Mouse (Mus musculus) embryo, embryonic 11 days (tissue): ENCODE measurements around the gene Mesp2.

Experiments
- DNase-seq: peaks from one replicate; pipeline ENCODE4 v3.0.0-alpha.2; 2015

The Mesp2 gene

DNA sequence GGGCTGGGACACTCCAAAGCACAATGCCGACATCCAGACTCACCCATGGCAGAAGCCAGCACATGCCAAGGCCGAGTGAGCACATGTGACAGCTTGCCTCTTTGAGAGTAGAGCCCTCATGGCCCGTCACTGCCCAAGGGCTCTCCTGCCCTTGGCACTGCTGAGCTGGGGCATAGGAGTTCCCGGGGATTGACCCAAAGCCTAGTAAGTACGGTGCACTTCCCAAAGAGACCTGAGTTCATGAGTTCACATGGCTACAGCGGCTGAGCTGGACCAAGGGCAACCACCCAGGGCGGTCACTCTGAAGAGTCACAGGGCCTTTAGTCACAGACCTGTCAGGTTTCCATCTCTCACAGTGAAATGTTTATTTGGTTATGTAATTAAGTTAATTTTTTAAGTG is 2.0 kb upstream of the Mesp2 start:
- no peak for DNase-seq

DNA sequence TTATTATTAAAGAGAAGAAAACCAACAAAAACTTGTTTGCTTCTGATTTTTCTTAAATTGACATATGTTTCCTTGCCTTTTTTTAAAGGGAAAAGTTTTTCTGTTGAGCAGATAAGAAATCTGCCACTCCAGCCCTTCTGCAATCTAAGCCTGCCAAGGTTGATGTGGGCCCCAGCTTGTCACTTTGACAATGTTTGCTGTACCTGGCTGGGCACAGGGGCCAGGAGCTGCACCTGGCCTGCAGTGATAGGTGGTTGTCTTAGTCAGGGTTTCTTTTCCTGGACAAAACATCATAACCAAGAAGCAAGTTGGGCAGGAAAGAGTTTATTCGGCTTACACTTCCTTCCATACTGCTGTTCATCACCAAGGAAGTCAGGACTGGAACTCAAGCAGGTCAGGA is 2.9 kb downstream of the Mesp2 start:
- no peak for DNase-seq

DNA sequence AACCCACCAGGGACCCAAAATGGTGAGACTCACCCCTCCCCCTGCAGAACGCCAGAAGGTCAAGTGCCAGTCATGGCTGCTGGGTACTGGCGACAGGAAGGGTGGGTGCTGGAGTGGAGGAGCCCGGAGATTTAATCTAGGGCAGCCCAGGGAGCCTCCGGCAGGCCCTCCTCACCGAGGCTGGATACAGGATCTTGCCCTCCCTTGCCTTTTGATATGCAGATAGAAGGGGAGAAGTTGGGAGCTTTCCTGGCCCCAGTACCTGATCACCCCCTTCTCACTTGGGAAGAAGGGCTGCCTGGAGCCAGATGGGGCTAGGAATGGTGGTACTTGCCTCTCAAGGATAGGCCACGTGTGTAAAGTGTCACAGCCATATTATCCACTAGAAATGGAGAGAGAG is 7.8 kb downstream of the Mesp2 start:
- no peak for DNase-seq

DNA sequence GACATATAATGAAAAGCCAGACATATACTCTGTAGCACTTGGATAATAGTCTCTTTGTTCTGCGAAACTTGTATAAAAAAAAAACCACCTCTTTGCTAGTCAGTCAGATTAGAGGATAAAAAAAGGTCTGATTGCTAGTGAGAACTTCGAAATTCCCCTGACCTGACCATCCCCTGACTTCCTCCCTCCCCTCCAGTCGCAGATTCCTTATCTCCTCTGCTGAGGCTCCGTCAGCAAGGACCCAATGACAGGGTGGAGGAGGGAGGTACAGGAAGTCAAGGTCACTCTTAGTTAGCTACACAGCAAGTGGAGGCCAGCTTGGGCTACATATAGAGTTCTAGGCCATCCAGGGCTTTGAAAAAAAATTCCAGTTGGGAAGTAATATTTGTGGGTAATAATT is 9.0 kb downstream of the Mesp2 start:
- DNase-seq = no peak

DNA sequence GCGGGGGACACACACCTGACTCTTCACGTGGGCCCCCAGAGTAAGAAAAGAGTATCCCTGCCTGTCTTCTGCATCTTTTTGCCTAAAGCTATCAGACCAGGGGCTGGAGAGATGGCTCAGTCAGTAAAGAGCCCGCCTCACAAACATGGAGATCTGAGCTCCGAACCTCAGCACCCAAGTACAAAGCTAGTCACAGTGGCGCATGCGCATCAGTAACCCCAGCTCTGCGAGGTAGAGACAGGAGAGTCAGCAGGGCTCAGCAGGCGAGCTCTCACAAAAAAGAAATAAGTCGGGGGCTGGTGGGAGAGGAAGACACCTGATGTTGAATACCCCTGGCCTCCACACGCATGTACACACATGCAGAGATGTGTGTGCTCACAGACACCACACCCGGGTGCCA is 9.5 kb downstream of the Mesp2 start:
- no peak for DNase-seq

DNA sequence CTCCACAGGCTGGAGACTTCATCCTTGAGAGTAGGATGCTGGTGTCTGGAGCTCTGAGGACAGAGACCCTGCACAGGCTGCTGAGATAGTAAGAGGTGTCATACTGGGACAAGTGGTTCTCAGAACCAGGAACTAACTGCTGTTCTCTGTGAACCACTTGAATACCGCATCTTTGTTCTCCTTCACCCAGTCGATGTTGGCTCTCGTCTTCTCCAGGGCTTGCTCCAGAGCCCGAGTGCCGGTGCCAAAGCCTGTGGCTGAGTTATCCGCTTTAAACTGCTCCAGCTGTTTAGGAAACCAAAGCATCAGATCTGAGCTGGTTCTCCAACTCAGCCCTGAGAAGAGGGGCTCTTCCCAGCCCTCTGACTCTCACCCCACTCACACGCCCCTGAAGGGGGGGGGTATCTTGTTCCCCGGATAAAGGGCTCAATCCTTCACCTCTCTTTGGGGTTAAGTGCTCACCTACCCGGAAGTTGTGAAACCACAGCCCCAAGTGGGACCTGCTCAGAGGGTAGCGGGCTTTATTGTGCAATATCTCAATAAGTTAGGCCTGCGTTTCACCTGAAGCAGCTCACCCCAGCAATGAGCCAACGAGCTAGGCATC is 11.7 kb downstream of the Mesp2 start:
- no peak for DNase-seq

DNA sequence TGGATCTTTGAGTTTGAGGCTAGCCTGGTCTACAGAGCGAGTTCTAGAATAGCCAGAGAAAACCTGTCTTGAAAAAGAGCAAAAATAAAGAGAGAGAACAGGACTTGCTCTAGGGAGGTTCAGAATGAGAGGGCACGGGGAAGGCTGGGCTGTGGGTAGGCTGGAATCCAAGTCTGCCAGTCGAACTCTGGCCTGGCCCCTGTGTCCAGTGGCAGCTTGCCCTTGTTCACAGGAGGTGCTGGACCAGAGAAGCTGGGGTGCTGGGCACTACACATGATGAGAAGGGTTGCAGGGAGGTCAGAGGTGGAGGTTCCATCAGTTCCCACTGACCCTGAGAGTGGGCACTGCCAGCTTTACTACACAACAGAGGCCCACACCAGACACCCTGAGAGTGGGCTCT is 17.8 kb downstream of the Mesp2 start:
- DNase-seq = no peak

DNA sequence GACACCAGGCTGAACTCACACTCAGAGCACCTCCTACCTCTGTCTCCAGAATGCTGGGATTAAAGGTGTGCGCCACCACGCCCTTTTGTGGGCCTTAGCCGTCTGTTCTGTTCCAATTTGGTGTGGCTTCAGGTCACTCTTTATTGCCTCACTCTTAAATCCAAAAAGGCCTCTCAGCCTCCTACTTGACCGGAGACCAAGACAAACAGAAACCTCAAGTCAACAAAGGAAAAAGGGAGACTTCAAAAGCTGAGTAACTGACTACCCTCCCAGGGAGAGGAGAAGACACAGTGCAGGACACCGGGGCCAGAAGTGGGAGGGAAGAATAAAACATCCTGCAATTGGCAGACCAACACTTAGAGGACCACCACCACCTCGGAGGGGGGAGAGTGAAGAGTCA is 20.6 kb downstream of the Mesp2 start:
- DNase-seq = no peak

DNA sequence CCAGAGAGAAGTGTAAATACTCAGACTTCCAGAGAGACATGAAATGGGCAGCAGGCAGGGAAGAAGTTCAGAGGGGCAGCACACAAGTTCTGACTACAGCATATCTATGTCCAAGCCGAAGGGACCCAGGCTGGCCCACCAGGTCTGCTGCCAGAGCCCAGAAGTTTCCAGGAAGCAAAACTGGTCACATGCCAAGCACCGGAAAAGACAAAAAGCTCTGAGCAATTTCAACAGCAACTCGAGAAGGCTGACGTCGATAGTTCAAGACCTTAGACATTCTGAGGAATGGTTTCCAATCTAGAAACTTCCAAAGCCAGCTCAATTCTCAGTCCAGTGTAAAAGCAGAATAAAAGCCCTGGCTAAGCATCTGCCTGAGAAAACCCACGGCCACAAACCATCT is 21.1 kb downstream of the Mesp2 start:
- no peak for DNase-seq

DNA sequence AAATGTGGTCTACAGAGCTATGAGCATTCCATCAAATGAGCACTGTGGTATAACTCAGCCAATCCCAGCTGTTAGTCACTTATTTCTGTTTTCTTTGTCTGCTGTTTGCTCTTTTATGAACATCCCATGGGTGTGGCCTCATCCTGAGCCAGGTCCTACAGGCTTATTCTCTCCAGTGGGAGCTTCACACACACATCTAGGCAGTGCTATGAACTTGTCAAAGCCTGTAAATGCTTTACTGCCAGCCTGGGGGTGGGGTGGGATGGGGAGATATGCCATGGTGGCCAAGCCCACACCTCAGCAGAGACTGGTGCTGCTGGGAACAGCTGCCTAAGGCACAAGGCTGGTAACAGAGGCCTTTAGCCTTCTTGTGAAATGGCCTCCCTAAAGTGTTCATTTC is 22.5 kb downstream of the Mesp2 start:
- no peak for DNase-seq

DNA sequence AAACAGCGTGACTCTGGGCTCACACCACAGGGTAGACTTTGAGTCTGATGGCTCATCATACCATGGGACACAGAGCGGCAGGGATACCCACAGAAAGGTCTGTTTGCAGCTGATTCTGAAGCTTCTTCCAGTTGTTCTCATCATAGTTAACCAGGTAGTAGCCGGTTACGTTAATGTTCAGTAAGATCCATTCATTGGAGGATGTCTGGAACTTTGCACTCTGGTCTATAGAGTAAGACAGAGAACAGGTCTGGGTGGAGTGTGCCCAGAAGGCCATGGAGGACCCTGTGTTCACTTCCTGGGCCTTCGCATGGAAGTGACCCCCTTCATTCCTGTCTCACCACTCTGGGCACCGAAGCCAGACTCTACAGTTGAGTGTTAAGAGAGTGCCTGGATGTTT is 24.7 kb downstream of the Mesp2 start:
- no peak for DNase-seq

DNA sequence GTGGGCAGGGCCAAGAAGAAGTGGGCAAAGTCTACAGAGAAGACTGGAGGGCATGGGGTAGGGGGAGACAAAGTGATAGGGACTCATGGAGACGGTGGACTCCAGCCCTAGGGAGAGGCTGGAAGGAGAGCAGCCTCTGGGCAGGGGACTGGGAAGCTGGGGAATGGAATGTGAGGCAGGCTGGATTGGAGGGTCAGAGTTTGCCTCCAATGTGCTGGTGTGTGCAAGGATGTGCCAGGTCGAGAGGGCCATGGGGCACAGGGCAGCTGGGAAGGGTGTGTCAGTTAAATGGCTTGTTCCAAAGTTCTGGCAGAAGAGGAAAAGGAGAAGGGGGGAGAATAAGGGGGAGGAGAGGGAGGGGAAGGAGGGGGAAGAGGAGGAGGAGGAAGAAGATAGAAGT is 26.7 kb downstream of the Mesp2 start:
- no peak for DNase-seq

DNA sequence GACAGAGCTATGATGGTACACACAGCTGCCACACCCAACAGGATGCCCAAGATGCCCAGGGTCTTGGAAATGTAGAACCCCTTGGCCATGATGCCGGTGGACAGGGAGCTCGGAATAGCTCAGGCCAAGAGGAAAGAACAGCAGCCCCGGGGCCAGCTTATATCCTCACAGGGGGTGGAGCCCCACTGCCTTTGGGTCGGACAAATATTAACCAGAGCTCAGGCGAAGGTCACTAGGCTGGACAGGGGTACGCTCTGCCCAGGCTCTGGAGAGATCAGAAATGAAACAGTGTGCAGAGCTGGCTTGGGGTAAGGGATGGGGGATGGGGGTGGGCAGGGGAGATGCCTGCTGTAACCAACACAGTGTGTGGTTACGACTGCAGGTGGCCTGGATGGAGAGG is 31.6 kb downstream of the Mesp2 start:
- no peak for DNase-seq

DNA sequence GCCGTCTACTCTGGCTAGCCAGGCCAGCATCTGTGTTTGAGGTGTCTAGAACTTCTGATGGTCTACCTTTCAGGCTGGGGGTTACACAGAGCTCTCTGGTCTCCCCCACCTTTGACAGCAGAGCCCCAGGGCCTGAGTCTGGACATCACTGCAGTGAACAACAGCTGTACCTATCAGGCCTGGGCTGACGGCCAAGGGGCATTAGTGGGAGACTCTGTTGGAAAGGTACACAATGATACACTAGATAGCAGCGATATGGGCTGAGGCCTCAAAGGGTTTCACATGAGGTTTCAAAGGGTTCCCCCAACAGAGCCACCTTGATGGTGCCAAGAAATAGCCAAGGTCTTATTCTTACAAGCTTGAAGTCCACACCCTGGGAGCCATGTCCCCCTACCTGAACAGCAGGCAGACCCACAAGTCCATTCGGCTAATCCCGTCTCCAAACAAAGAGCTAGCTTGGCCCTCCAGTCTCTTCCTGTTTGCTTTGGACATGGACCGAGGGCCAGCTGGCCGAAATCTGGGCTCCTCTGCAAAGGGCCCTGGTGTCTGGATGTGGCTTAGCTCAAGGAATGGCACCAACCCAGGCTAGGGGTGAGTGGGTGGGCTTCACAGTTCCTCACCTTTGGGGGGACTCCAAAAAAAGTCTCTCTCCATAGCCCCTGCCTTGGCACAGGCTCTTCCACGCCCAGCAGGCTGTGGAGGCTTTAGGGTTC is 33.7 kb downstream of the Mesp2 start:
- no peak for DNase-seq

DNA sequence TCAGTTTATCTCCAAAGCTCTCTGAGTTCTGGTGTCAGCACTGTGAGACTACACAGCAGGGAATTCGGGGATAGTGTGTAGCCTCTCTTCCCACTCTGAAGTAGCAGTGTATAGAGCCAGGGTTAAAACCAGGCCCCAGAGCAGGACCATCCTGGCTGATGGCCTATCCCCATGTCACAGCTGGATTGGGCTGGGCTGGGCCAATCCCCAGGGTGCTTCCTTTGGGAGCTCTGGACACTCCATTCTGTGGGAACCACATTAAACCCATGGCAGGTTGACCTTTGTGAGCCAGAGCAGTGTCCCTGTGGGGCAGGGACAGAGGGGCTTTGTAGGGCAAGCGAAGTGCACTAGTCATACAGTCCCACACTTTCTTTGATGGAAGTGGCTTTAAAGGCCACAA is 35.8 kb downstream of the Mesp2 start:
- no peak for DNase-seq

DNA sequence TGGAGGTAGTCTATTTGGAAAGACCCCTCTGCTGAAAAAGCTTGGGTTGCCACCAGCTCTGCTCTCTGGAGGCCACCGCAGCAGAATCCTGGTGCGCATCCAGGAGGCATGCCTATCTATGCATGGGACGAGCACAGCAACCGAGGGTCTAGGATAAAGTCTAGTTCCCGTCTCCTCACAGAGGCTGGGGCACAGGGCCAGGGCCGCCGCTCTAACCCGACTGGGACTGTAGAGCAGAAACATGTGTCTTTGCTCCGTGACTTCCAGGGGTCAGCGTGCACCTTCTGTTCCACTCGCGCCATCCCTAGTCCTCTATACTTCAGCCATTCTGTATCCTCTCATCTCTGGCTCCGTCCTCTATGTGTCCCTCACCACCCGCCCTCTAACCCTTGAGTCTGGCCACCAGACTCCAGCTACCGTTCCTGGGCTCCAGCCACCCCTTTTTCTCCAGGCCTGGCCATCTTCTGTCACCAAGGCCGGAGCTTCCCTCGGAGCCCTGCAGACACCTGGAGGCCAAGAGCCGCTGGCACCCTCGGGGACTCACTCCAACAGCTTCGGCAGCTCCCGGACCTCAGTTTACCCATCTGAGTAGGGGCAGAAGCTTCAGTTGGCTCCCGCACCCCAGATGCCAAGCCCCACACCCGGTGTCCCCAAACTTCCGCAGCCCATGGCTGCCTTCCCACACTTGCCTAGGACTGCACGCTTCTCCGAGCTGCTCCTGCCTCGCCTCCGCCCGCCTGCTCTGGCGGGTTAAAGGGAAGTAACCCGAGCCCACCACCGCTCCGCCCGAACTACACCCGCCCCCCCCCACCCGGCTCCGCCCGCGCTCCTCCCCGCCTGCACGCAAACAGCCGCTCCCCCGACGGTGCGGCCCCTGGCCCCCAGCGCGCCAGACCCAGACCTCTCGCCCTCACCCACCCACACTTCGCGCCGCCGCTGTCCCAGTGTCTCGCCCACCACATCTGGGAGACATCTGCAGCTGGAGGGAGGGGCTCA is 37.2 kb downstream of the Mesp2 start:
- peak; percentile 86 for DNase-seq

DNA sequence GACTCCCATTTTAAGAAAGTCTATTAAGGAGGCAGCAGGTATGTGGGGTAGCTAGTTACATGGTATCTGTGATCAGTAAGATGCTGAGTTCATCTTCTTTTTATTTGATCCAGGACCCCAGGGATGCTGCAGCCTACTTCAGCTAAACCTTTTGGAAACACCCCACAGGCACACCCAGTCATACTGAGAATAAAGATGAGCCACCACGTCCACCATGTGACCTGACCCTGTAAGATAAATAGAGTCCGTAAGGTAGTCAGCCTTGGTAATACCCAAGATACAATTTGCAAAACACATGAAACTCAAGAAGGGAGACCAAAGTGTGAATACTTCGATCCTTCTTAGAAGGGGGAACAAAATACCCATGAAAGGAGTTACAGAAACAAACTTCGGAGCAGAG is 45.8 kb downstream of the Mesp2 start:
- no peak for DNase-seq

DNA sequence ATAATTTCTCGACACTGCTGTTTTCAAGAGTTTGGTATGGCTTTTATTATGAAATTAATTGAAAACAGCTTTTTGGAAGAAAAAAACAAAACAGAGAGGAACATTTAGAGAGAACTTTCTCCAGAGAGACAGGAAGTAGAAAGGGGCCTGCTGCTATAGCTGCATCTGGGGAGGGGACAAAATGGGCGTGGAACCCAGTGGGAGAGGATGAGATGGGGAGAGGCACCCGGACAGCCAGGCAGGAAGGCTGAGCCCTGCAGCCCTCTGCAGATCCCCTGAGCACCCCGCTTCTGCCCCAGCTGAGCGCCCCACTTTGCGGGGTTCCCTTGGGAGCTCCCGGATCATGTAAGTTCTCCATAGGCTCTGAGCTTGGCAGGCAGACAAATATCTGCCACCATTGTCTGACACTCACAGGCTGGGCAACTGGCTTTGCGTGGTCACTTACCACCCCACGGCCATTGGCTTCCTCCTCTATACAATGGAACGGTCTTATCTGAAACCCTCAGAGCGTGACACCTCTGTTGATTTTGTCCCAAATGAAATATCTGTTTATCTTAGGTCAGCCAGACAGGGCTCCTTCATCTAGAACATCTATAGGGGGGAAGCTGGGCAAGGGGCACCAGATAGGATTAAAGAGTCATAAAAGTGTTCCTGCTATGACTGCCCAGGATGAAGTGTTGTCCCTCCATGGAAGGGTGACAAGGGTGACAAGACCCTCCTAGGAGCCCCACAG is 47.8 kb downstream of the Mesp2 start:
- DNase-seq = no peak

DNA sequence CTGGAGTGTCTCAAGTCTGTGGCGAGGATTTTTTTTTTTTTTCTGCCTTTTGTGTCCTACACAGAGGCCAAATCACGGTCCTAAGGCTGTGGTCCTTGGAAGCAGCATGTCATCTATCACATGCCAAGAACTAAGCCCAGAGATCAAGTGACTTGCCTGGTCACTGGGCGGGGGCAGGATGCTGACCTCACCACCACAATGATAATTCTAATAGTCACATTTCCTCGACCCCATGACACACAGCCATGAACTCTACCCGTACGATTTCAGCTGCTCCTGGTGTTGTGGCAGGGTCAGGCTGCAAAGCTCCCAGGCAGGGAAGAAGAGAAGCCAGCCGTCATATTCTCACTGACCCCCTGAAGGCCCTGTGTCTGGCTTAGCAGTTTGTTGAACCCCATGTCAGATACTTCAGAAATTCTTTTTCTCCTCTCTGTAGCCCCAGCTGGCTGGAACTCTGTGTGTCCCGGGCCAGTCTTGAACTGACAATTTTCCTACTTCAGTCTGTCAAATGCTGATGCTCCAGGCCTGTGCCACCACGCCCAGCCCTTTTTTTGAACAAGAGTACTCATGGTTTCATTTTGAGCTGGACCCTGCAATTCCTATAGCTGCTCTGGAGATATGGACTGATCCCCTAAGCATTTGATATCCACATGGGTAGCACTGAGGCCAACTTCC is 48.6 kb downstream of the Mesp2 start:
- DNase-seq = no peak

DNA sequence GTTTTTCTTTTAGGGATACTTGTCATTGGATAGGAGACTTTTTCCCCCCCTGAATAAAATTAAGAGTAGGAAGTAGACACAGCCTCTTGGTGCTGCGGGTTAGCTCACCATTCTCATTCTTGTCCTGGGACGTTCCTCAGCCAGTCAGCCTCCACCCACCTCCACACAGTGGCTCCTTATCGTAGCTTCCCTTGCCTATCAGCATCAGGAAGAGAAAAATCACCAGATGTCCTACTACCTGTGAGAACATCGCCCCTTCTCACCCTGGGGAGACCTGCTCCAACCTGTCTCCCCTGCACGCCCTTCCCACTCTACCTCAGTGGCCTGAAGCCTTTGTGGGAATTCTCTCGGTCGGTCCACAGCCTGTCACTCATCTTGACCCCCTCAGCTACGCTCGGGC is 50.3 kb downstream of the Mesp2 start, which contains the start of gene Anpep:
Gene Anpep, minus strand, starts transcription at position 249 of the 400 bp plus-strand sequence.
- DNase-seq = no peak

DNA sequence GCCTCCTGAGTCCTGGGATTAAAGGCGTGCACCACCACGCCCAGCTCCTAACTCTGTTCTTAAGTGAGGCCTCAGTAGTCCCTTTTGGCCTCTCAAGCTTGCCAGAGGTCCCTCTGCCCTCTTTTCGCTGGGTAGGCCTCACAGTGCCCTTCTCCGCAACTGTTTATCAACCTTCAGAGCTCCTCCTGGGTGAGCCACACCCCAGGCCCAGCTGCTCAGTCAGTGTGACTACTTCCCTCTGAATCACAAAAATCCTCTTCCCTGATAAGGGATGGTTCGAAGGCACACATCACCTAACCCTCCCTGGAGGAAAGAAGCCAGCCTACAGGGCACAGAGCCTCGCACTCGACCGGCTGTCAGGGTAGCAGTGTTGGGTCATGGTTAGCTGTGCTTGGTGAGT is 51.3 kb downstream of the Mesp2 start:
- DNase-seq = no peak
